Mouse (Mus musculus): ENCODE results near the gene Krt35.

Krt35 gene

GRCm38 (mm10) chr11:100096141-100096540 lies at the start of gene Krt35:
Gene Krt35, minus strand, starts transcription at chr11:100096241.
- DNase-seq (ENCODE audit: low read depth), result no peak

- no peak for DNase-seq (ENCODE audit: low read depth)
Observed at GRCm38 (mm10) chr11:100145104-100145503, 49.1 kb upstream of the Krt35 start.

GRCm38 (mm10) chr11:100140966-100141365 lies 44.9 kb upstream of the Krt35 start:
- DNase-seq (ENCODE audit: low read depth), result no peak

GRCm38 (mm10) chr11:100139391-100139790 lies 43.4 kb upstream of the Krt35 start:
- no peak for DNase-seq (ENCODE audit: low read depth)

- no peak for DNase-seq (ENCODE audit: low read depth)
Observed at GRCm38 (mm10) chr11:100138809-100139208, 42.8 kb upstream of the Krt35 start.

GRCm38 (mm10) chr11:100137693-100138092 lies 41.7 kb upstream of the Krt35 start:
- no peak for DNase-seq (ENCODE audit: low read depth)

- no peak for DNase-seq (ENCODE audit: low read depth)
Observed at GRCm38 (mm10) chr11:100136559-100136958, 40.5 kb upstream of the Krt35 start.

GRCm38 (mm10) chr11:100135731-100136130 lies 39.7 kb upstream of the Krt35 start, which contains the start of gene Krt15:
Gene Krt15, minus strand, starts transcription at chr11:100135928.
- DNase-seq (ENCODE audit: low read depth), result no peak

- DNase-seq (ENCODE audit: low read depth), result no peak
Observed at GRCm38 (mm10) chr11:100124901-100125300, 28.9 kb upstream of the Krt35 start.

- DNase-seq (ENCODE audit: low read depth), result no peak
Observed at GRCm38 (mm10) chr11:100121466-100121865, 25.4 kb upstream of the Krt35 start, which contains the start of gene Krt13. Gene Krt13, minus strand, starts transcription at chr11:100121566.

GRCm38 (mm10) chr11:100120331-100120730 lies 24.3 kb upstream of the Krt35 start:
- peak; percentile 27 for DNase-seq (ENCODE audit: low read depth)

GRCm38 (mm10) chr11:100113742-100114029 lies 17.6 kb upstream of the Krt35 start:
- no peak for DNase-seq (ENCODE audit: low read depth)

GRCm38 (mm10) chr11:100112935-100113741 lies 17.1 kb upstream of the Krt35 start:
- DNase-seq (ENCODE audit: low read depth), result no peak

- no peak for DNase-seq (ENCODE audit: low read depth)
Observed at GRCm38 (mm10) chr11:100105576-100106122, 9.6 kb upstream of the Krt35 start, which contains the start of gene Krt36. Gene Krt36, minus strand, starts transcription at chr11:100105626.

- DNase-seq (ENCODE audit: low read depth), result no peak
Observed at GRCm38 (mm10) chr11:100102693-100103429, 6.8 kb upstream of the Krt35 start.

GRCm38 (mm10) chr11:100100391-100100790 lies 4.3 kb upstream of the Krt35 start:
- no peak for DNase-seq (ENCODE audit: low read depth)

- DNase-seq (ENCODE audit: low read depth), result no peak
Observed at GRCm38 (mm10) chr11:100097819-100098218, 1.8 kb upstream of the Krt35 start.

GRCm38 (mm10) chr11:100088378-100089025 lies 7.5 kb downstream of the Krt35 start:
- DNase-seq (ENCODE audit: low read depth), result no peak

GRCm38 (mm10) chr11:100087861-100088260 lies 8.2 kb downstream of the Krt35 start, which contains the start of gene Krt32:
Gene Krt32, minus strand, starts transcription at chr11:100088226.
- no peak for DNase-seq (ENCODE audit: low read depth)

GRCm38 (mm10) chr11:100073873-100074272 lies 22.2 kb downstream of the Krt35 start:
- DNase-seq (ENCODE audit: low read depth), result peak; percentile 20

GRCm38 (mm10) chr11:100067293-100068036 lies 28.6 kb downstream of the Krt35 start:
- DNase-seq (ENCODE audit: low read depth), result no peak
